Mouse (Mus musculus): Measurements from ENCODE around the gene Phf21a. TPM values are rescaled to one million over a fixed set of nuclear protein-coding genes. Genes with fewer than 3 reads are reported as not detected.

Phf21a gene
- polyA plus RNA-seq, 1 experiment from 2014 or later = 36.3 TPM

DNA sequence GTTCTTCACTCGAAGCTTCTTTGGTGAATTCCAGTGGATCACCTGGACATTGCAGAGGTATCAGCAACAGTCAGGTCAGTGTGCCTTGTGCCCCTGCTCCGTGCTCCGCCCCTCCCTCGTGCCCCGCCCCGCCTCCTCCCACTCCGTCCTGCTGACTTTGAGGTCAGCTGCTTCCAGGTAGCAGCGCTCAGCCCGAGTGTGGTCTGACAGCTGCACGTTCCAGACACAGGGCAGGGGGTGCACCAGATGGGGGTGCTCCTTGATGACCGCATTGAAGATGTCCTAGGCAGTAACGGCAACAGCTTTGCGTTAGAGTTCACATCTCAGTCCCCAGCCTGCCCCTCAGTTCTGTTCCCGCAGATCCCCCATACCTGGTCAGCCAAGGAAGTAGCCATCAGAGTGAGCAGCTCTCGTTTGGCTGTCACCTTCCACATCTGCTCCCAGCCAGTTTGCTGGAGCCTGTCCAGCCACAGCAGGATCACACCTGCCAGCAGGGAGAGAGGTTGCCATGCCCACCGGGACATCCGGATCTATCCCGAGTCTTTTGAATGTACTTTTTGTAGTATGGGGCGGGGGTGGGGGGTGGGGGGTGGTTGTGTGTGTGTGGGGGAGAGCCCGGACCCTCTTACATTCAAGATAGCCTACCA, 274.6 kb downstream of the Phf21a start:
- peaks cover 12% of the 10 kb centered on the region; the same call in 1 of the 2 replicates for H3K27me3 ChIP-seq (ENCODE audit: control insufficient read depth, insufficient read depth, low read length)
- H3K9ac ChIP-seq (ENCODE audit: low read depth, low read length) = no peak overlapping the region
- H3K4me3 ChIP-seq (ENCODE audit: low read length) = no peak overlapping the region
- H3K9me3 ChIP-seq (ENCODE audit: control insufficient read depth, low read length) = no peaks in the 10 kb centered on the region
- no peak overlapping the region for H3K27ac ChIP-seq (ENCODE audit: low read depth, low read length)
- H3K4me1 ChIP-seq (ENCODE audit: control insufficient read depth, insufficient read depth, low read length) = peaks cover 33% of the 10 kb centered on the region
- H3K36me3 ChIP-seq (ENCODE audit: control insufficient read depth, insufficient read depth, low read length) = peaks cover 26% of the 10 kb centered on the region; the same call in 1 of the 2 replicates
- 30% methylated on average over 20 of the region's 20 CpGs for WGBS
- no peak overlapping the region for H3K4me2 ChIP-seq (replicated peaks; ENCODE audit: low read depth, low read length)
- no peak for ATAC-seq (ENCODE audit: low FRiP score, low TSS enrichment)

DNA sequence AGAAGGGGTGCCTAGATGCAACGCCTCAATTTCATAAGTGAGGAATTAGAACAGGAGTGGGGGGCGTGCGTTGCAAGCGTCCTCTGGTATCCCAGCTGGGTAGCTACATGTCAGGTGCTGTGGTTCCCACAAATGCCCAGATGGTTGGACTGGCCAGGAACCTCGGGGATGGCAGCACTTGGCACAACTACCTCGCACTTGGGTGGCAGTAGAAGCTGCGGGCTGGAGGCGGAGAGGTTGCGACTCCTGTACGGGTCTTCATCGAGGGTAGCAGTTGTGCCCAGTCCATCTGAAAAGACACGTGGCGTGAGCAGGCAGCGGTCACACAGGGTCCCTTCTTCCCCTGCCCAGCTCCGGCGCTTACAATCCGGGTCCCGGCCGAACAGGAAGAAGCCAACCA, 277.5 kb downstream of the Phf21a start:
- peaks cover 12% of the 10 kb centered on the region; the same call in 1 of the 2 replicates for H3K27me3 ChIP-seq (ENCODE audit: control insufficient read depth, insufficient read depth, low read length)
- H3K9me3 ChIP-seq (ENCODE audit: control insufficient read depth, low read length) = no peaks in the 10 kb centered on the region
- WGBS = 12% methylated on average over 19 of the region's 19 CpGs
- peak overlapping the region; percentile 69 for H3K9ac ChIP-seq (ENCODE audit: low read depth, low read length)
- H3K4me3 ChIP-seq (ENCODE audit: low read length) = peak overlapping the region; percentile 49
- peak overlapping the region; percentile 74 for H3K4me2 ChIP-seq (replicated peaks; ENCODE audit: low read depth, low read length)
- peaks cover 6% of the 10 kb centered on the region; the same call in 1 of the 2 replicates for H3K36me3 ChIP-seq (ENCODE audit: control insufficient read depth, insufficient read depth, low read length)
- ATAC-seq (ENCODE audit: low FRiP score, low TSS enrichment) = 0 out of 2 replicates have a peak, but pooled peaks have one; percentile 0
- H3K4me1 ChIP-seq (ENCODE audit: control insufficient read depth, insufficient read depth, low read length) = peaks cover 41% of the 10 kb centered on the region
- peak overlapping the region; percentile 94 for H3K27ac ChIP-seq (ENCODE audit: low read depth, low read length)

DNA sequence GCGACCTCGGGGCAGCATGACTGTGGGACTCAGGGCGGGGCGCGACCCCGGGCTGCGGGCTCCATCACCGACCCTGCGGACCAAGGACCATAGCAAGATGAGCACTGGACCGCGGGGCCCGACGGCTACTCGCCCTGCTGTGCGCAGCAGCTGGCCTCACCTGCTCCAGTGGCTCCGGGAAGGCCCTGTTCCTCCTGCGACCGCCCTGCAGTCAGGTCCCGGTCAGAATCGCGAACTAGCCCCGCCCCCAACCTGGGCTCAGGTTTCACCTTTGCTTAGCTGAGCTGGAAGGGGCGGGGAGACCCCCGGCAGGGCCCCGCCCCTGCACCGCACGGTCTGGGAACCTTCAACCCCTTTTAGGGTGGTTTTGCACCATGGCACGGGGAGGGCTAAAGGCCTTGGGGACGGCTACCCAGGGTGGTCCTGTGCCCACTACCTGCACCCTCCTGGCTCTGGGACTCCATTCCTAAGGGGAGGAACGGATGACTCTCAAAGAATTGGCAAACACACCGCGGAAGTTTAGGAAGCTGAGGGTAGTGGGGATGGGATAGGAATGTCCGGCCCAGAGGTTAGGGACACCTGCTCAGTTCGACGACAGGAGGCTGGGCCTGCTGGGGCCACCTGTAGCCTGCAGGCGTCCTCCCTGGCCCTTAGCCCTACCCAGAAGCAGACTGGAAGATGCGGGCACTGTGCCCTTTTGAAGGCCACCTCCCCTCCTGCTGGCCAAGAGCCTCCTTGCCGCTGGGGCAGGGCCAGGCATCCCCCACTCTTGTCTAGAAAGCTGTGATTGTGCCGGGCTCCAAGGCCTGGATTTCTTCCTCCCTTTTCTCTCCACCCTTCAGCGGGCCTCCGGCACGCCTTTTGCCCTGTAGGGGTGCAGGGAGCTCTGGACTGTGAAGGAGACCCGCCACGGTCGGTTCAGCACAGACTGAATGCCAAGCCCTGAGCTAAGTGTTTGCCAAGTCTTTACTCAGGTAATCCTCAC, 278.2 kb downstream of the Phf21a start:
- Histone ChIP-seq H3K4me1 (ENCODE audit: control insufficient read depth, insufficient read depth, low read length) (peaks cover 47% of the 10 kb centered on the region), H3K4me3 (ENCODE audit: low read length) (peak overlapping the region; percentile 49), H3K36me3 (ENCODE audit: control insufficient read depth, insufficient read depth, low read length) (peaks cover 2% of the 10 kb centered on the region; the same call in 1 of the 2 replicates), H3K27me3 (ENCODE audit: control insufficient read depth, insufficient read depth, low read length) (peaks cover 12% of the 10 kb centered on the region; the same call in 1 of the 2 replicates), H3K9ac (ENCODE audit: low read depth, low read length) (peak overlapping the region; percentile 69), H3K9me3 (ENCODE audit: control insufficient read depth, low read length) (no peaks in the 10 kb centered on the region), H3K27ac (ENCODE audit: low read depth, low read length) (peak overlapping the region; percentile 94), H3K4me2 (replicated peaks; ENCODE audit: low read depth, low read length) (peak overlapping the region; percentile 74)
- peak; percentile 64 for ATAC-seq (ENCODE audit: low FRiP score, low TSS enrichment)
- WGBS = 2% methylated on average over 45 of the region's 45 CpGs

DNA sequence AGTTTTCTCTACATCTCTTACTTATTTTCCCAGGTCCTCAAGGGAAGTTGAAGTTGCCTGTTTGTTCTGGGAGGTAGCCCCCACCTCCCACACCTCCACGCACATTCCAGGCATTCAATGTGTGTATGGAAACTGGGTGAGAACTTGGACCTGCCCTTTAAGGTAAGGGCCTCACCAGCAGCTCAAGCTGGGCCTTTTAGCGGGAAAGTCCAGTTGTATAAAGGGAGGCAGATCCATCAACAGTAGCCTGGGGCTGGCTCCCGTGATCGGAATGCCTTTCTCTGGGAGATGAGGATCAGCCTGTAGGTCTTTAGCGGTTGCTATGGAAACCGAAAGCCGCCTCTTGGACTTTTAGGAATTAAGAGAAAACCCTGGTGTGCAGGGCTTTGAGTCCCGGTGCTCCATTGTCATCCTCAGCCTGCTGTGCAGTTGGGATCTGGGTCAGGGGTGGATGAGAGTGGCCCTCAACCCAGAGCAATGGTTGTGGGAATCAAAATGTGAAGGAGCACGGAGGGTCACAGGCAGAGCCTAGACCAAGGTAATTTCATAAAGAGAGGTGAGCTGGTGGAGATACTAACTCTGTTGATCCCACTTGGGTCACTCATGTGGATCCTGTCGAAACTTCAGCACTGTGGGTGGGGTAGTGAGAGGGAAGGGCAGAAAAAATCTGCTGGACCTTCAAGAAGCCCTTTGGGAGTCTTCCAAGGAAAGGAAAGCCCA, 279.2 kb downstream of the Phf21a start:
- Histone ChIP-seq H3K36me3 (ENCODE audit: control insufficient read depth, insufficient read depth, low read length) (no peaks in the 10 kb centered on the region), H3K27ac (ENCODE audit: low read depth, low read length) (peak overlapping the region; percentile 94), H3K4me2 (replicated peaks; ENCODE audit: low read depth, low read length) (peak overlapping the region; percentile 74; the same call in 1 of the 2 replicates), H3K27me3 (ENCODE audit: control insufficient read depth, insufficient read depth, low read length) (peaks cover 12% of the 10 kb centered on the region; the same call in 1 of the 2 replicates), H3K4me1 (ENCODE audit: control insufficient read depth, insufficient read depth, low read length) (peaks cover 44% of the 10 kb centered on the region), H3K4me3 (ENCODE audit: low read length) (no peak overlapping the region), H3K9ac (ENCODE audit: low read depth, low read length) (peak overlapping the region; percentile 69; the same call in 1 of the 2 replicates), H3K9me3 (ENCODE audit: control insufficient read depth, low read length) (no peaks in the 10 kb centered on the region)
- no peak for ATAC-seq (ENCODE audit: low FRiP score, low TSS enrichment)
- 23% methylated on average over 10 of the region's 10 CpGs for WGBS

DNA sequence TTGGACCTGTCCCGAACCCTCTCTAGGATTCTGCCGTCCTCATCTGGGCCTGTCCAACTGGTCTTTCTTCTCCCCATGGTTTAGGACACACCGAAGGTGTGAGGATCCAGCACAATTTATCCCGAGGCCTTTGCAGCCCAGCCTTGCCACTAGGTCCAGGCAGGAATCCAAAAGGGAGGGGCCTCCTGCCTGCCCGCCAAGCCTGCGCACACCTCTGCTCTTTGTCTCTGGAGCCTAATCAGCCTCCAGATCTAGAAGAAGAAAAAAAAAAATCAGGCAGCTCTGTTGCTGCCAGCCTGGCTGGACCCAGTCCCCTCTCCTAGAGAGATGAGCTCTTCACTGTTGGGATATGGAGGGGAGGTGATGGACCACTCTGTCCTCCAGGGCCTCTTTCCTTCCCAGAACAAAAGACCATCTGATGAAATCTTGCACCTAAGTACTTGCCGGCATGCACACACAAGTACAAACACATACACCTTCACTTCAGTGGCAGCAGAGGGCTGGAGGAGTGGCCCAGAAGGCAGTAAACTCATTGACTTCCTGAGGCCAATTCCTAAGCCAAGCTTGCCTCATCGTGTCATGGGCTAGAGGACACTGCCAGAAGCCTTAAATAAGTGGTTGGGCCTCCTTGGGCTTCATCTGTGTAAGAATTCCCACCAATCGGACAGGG, 280.0 kb downstream of the Phf21a start:
- Histone ChIP-seq H3K4me3 (ENCODE audit: low read length) (no peak overlapping the region), H3K4me2 (replicated peaks; ENCODE audit: low read depth, low read length) (no peak overlapping the region), H3K27me3 (ENCODE audit: control insufficient read depth, insufficient read depth, low read length) (peaks cover 12% of the 10 kb centered on the region; the same call in 1 of the 2 replicates), H3K36me3 (ENCODE audit: control insufficient read depth, insufficient read depth, low read length) (peaks cover 5% of the 10 kb centered on the region), H3K4me1 (ENCODE audit: control insufficient read depth, insufficient read depth, low read length) (peaks cover 41% of the 10 kb centered on the region), H3K9ac (ENCODE audit: low read depth, low read length) (no peak overlapping the region; the same call in 1 of the 2 replicates), H3K9me3 (ENCODE audit: control insufficient read depth, low read length) (no peaks in the 10 kb centered on the region), H3K27ac (ENCODE audit: low read depth, low read length) (peak overlapping the region; percentile 94)
- ATAC-seq (ENCODE audit: low FRiP score, low TSS enrichment) = no peak
- 31% methylated on average over 9 of the region's 9 CpGs for WGBS

DNA sequence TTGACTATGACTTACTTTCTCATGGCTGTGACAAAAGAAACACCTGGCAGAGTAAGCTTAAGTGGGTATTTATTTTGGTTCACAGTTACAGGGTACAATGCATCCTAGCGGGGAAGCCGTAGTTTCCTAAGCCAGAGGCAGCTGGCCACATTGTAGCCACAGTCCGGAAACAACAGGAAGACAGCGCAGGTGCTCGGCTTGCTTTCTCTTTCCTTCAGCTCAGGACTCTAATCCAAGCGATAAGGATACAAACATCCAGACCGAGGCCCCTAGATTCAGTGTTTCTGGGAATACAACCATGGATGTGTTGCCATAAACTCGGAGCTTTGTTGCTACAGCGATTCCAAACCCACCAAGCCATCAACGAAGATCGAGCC, 280.5 kb downstream of the Phf21a start:
- H3K27ac ChIP-seq (ENCODE audit: low read depth, low read length) = peak overlapping the region; percentile 94
- H3K36me3 ChIP-seq (ENCODE audit: control insufficient read depth, insufficient read depth, low read length) = peaks cover 11% of the 10 kb centered on the region
- no peak overlapping the region for H3K9ac ChIP-seq (ENCODE audit: low read depth, low read length)
- no peak overlapping the region for H3K4me2 ChIP-seq (replicated peaks; ENCODE audit: low read depth, low read length)
- 66% methylated on average over 11 of the region's 11 CpGs for WGBS
- peaks cover 12% of the 10 kb centered on the region; the same call in 1 of the 2 replicates for H3K27me3 ChIP-seq (ENCODE audit: control insufficient read depth, insufficient read depth, low read length)
- no peak overlapping the region for H3K4me3 ChIP-seq (ENCODE audit: low read length)
- H3K4me1 ChIP-seq (ENCODE audit: control insufficient read depth, insufficient read depth, low read length) = peaks cover 41% of the 10 kb centered on the region
- H3K9me3 ChIP-seq (ENCODE audit: control insufficient read depth, low read length) = no peaks in the 10 kb centered on the region
- no peak for ATAC-seq (ENCODE audit: low FRiP score, low TSS enrichment)

DNA sequence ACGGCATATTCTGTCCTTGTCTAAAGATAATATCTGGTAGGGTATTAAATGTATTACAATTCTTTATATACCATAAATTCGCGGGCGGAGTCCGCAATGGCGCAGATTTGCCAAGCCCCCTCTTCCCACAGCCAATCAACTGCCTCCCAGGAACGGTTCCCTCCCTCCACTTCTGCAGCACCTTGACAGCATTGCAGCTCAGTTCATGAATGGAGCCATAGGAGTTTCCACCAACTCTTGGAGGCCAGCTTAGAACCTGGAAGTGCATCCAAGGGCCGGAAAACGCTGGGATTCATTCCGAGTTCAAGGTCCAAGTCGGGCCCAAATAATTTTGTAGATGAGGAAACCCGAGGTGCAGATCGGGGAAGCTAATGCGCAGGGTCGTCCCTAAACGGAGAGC, 281.6 kb downstream of the Phf21a start, which contains the start of the genes Pex16 and Large2:
Gene Pex16, plus strand, starts transcription at position 163 of the 400 bp plus-strand sequence.
Gene Large2, minus strand, starts transcription at position 356 of the 400 bp plus-strand sequence.
- Histone ChIP-seq H3K27me3 (ENCODE audit: control insufficient read depth, insufficient read depth, low read length) (peaks cover 9% of the 10 kb centered on the region; the same call in 1 of the 2 replicates), H3K9ac (ENCODE audit: low read depth, low read length) (peak within 1 kb of the TSS; percentile 74), H3K4me3 (ENCODE audit: low read length) (peak within 1 kb of the TSS; percentile 78), H3K36me3 (ENCODE audit: control insufficient read depth, insufficient read depth, low read length) (peaks cover 22% of the 10 kb centered on the region), H3K9me3 (ENCODE audit: control insufficient read depth, low read length) (no peaks in the 10 kb centered on the region), H3K4me2 (replicated peaks; ENCODE audit: low read depth, low read length) (peak within 1 kb of the TSS; percentile 95), H3K4me1 (ENCODE audit: control insufficient read depth, insufficient read depth, low read length) (peaks cover 36% of the 10 kb centered on the region), H3K27ac (ENCODE audit: low read depth, low read length) (peak within 1 kb of the TSS; percentile 95)
- 3% methylated on average over 16 of the region's 16 CpGs for WGBS
- no peak for ATAC-seq (ENCODE audit: low FRiP score, low TSS enrichment)

All from kidney, embryonic 14.5 days (tissue).